Mouse (Mus musculus) myocyte (in vitro differentiated cells): ENCODE measurements at regions not wholly inside any gene's neighbourhood (a gene's known extent, or its start where the extent isn't known, plus 50 kb on each side); places are given as distances from the start of the nearest gene placed in this dataset.

ENCODE experiments used
- CEBPB ChIP-seq: IDR thresholded peaks from 2 replicates; pipeline ENCODE4 v1.6.1; 2011; ENCODE audit warnings: mild to moderate bottlenecking, moderate library complexity; ENCODE audit not compliant: poor library complexity, insufficient read depth, severe bottlenecking
- MYOD1 ChIP-seq, 3 experiments: IDR thresholded peaks; one replicate each; pipeline ENCODE4 v1.6.1; 2011; ENCODE audit warnings: control low read depth in 2 of 3, low read depth in 2 of 3, mild to moderate bottlenecking in 2 of 3, moderate library complexity in 1 of 3; ENCODE audit not compliant: insufficient read length in 2 of 3, control insufficient read depth in 1 of 3
- POLR2A ChIP-seq: IDR thresholded peaks from one replicate; pipeline ENCODE4 v1.6.1; 2011; ENCODE audit warnings: low read depth, mild to moderate bottlenecking, control low read depth, moderate library complexity; ENCODE audit not compliant: insufficient read length
- POLR2AphosphoS2 ChIP-seq: IDR thresholded peaks from one replicate; pipeline ENCODE4 v1.6.1; 2011; ENCODE audit warnings: low read depth, control low read depth; ENCODE audit not compliant: insufficient read length
- TCF12 ChIP-seq: IDR thresholded peaks from one replicate; pipeline ENCODE4 v1.6.1; 2011; ENCODE audit warnings: mild to moderate bottlenecking, control low read depth; ENCODE audit not compliant: poor library complexity, insufficient read depth, severe bottlenecking

DNA sequence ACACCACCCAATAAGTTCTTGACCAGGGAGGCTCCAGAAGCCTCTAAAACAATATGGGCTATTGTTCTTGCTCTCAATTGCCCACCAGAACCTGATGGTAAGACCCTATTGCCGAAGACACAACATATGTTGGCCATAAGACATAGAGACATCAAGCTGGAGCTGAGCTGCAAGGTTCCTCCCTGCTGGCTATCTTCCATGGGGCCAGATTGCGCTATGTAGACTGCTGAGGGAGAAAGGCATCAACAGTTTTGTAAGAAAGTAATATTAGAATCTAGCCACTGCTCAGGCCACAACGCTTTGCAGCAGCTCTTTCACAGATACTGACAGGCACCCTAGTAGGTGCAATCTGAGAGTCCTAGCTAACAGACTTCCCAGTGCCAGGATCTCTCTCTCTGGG lies 144.2 kb downstream of the Erv3 start:
- TF ChIP-seq TCF12 (no peak), CEBPB (no peak), POLR2AphosphoS2 (no peak), MYOD1 (IDR thresholded peaks at IDR 0.05; ENCODE audit: control insufficient read depth in 1 of 3, insufficient read length in 2 of 3, low read depth in 2 of 3) (no peak), POLR2A (no peak)
